Mouse (Mus musculus): ENCODE results near the gene Slc25a11. TPM values are rescaled to one million over a fixed set of nuclear protein-coding genes. Genes with fewer than 3 reads are reported as not detected.

Slc25a11 gene
- total RNA-seq, 4 experiments from 2014 or later: 124 to 140 (median 132) TPM

Other genes with a start within 250 kb of the Slc25a11 start
- gene Pelp1, start 237.4 kb downstream of the Slc25a11 start, total RNA-seq (2022): 10 to 100 TPM; 31.9 to 37.0 (median 35.2) TPM
- gene Arrb2, start 214.8 kb downstream of the Slc25a11 start, total RNA-seq (2022): 10 to 100 TPM; 62.4 to 85.9 (median 70.1) TPM
- 10 to 100 TPM; 10.8 to 14.1 (median 13.5) TPM for gene Med11, start 195.6 kb downstream of the Slc25a11 start, total RNA-seq (2022)
- gene Zmynd15, start 188.0 kb downstream of the Slc25a11 start, total RNA-seq (2022): under 1 TPM; 0.11 to 0.79 (median 0.46) TPM
- 1 to 10 TPM in 3 of 4 experiments, under 1 TPM in 1; 0.97 to 4.6 (median 2.3) TPM for gene Cxcl16, start 187.5 kb downstream of the Slc25a11 start, total RNA-seq (2022)
- gene Tm4sf5, start 142.2 kb downstream of the Slc25a11 start, total RNA-seq (2022): 1 to 10 TPM in 1 of 4 experiments, not detected in 3; 1.1 TPM
- under 1 TPM in 1 of 4 experiments, not detected in 3; 0.63 TPM for gene Vmo1, start 132.9 kb downstream of the Slc25a11 start, total RNA-seq (2022)
- gene Gltpd2, start 128.3 kb downstream of the Slc25a11 start, total RNA-seq (2022): not detected
- gene Psmb6, start 122.1 kb downstream of the Slc25a11 start, total RNA-seq (2022): 100 to 1,000 TPM; 187 to 213 (median 191) TPM
- gene Gm40193, start 114.5 kb downstream of the Slc25a11 start, total RNA-seq (2022): not detected
- gene Pld2, start 107.4 kb downstream of the Slc25a11 start, total RNA-seq (2022): 10 to 100 TPM; 15.7 to 20.4 (median 19.4) TPM
- gene Mink1, start 84.6 kb downstream of the Slc25a11 start, total RNA-seq (2022): 100 to 1,000 TPM; 389 to 423 (median 415) TPM
- gene 4930544D05Rik, start 31.6 kb downstream of the Slc25a11 start, total RNA-seq (2022): under 1 TPM in 2 of 4 experiments, not detected in 2; 0.51 to 0.59 TPM
- not detected for gene Chrne, start 28.3 kb downstream of the Slc25a11 start, total RNA-seq (2022)
- gene Gp1ba, start 8.4 kb downstream of the Slc25a11 start, total RNA-seq (2022): not detected
- gene Rnf167, start 244 bp downstream of the Slc25a11 start, total RNA-seq (2022): 10 to 100 TPM; 87.8 to 96.5 (median 89.7) TPM
- 100 to 1,000 TPM; 203 to 237 (median 220) TPM for gene Pfn1, start 7.2 kb upstream of the Slc25a11 start, total RNA-seq (2022)
- 10 to 100 TPM; 10.5 to 14.1 (median 12.5) TPM for gene Eno3, start 9.7 kb upstream of the Slc25a11 start, total RNA-seq (2022)
- gene Spag7, start 21.9 kb upstream of the Slc25a11 start, total RNA-seq (2022): 10 to 100 TPM; 52.5 to 69.9 (median 59.3) TPM
- 100 to 1,000 TPM; 185 to 201 (median 191) TPM for gene Camta2, start 40.6 kb upstream of the Slc25a11 start, total RNA-seq (2022)
- 1 to 10 TPM; 1.6 to 2.7 (median 2.3) TPM for gene Inca1, start 52.7 kb upstream of the Slc25a11 start, total RNA-seq (2022)
- 10 to 100 TPM; 59.3 to 70.2 (median 65.8) TPM for gene Kif1c, start 53.1 kb upstream of the Slc25a11 start, total RNA-seq (2022)
- 10 to 100 TPM; 16.7 to 20.5 (median 20.0) TPM for gene Zfp3, start 116.7 kb upstream of the Slc25a11 start, total RNA-seq (2022)
- under 1 TPM in 1 of 4 experiments, not detected in 3; 0.53 TPM for gene Scimp, start 165.1 kb upstream of the Slc25a11 start, total RNA-seq (2022)
- 100 to 1,000 TPM; 123 to 128 (median 125) TPM for gene Rabep1, start 197.3 kb upstream of the Slc25a11 start, total RNA-seq (2022)

Measured in left cerebral cortex, adult 8-10 months (tissue).